Mouse (Mus musculus) forebrain, embryonic 11.5 days (tissue): ENCODE data around the gene Nos1. TPM values are rescaled to one million over a fixed set of nuclear protein-coding genes. Genes with fewer than 3 reads are reported as not detected.

Experiments
- ATAC-seq: fragments of 200-750 bp; cut with Nextera tagmentation; replicated peaks from 2 replicates; pipeline ENCODE4 v1.8.0; 2017; ENCODE audit warnings: moderate TSS enrichment; ENCODE audit not compliant: low FRiP score
- DNase-seq: peaks from one replicate; pipeline ENCODE4 v3.0.0-alpha.2; 2017; ENCODE audit warnings: low spot score
- H3K27ac ChIP-seq: fragments of 300-500 bp; sonication (generic); 2 replicates; pipeline ENCODE4 v1.5.1; 2014; ENCODE audit warnings: low read depth, low read length
- H3K27me3 ChIP-seq: fragments of 300-500 bp; sonication (generic); 2 replicates; pipeline ENCODE4 v1.6.1; 2014; ENCODE audit warnings: mild to moderate bottlenecking, low read length, mixed read lengths; ENCODE audit not compliant: control insufficient read depth, insufficient read depth
- H3K36me3 ChIP-seq: fragments of 300-500 bp; sonication (generic); 2 replicates; pipeline ENCODE4 v1.6.1; 2014; ENCODE audit warnings: mild to moderate bottlenecking, low read length, moderate library complexity, mixed read lengths; ENCODE audit not compliant: control insufficient read depth, insufficient read depth
- H3K4me1 ChIP-seq: fragments of 300-500 bp; sonication (generic); replicated peaks from 2 replicates; pipeline ENCODE4 v1.6.1; 2014; ENCODE audit warnings: low read length, mixed read lengths; ENCODE audit not compliant: control insufficient read depth, insufficient read depth
- H3K4me2 ChIP-seq: fragments of 300-500 bp; sonication (generic); 2 replicates; pipeline ENCODE4 v1.6.1; 2014; ENCODE audit warnings: low read depth, mild to moderate bottlenecking, low read length, moderate library complexity, mixed read lengths; ENCODE audit not compliant: severe bottlenecking
- H3K4me3 ChIP-seq: fragments of 300-500 bp; sonication (generic); 2 replicates; pipeline ENCODE4 v1.5.1; 2014; ENCODE audit warnings: low read depth, low read length
- H3K9ac ChIP-seq: fragments of 300-500 bp; sonication (generic); 2 replicates; pipeline ENCODE4 v1.6.1; 2014; ENCODE audit warnings: low read length
- H3K9me3 ChIP-seq: fragments of 300-500 bp; sonication (generic); 2 replicates; pipeline ENCODE4 v1.6.1; 2016; ENCODE audit warnings: low read length, mixed read lengths; ENCODE audit not compliant: control insufficient read depth
- WGBS: fragments of 180-500 bp; shearing (Covaris S2); extraction: QIAGEN DNeasy Blood & Tissue Kit; methylation state at CpG from one replicate; pipeline ENCODE4 v1.1.7; 2014; 5-methylcytosine and 5-hydroxymethylcytosine counted together
- polyA plus RNA-seq: library from polyadenylated mRNA; unstranded; fragments of >200 nt; fragmentation: Nextera tagmentation; extraction: Ambion mirVana; gene quantifications from 2 replicates; pipeline ENCODE4 v1.2.1, GENCODE M21; 2014

Nos1 gene
- polyA plus RNA-seq, 1 experiment from 2014 or later = 0.12 TPM

- no peaks in the 10 kb centered on the region for H3K27me3 ChIP-seq
- peaks cover 2% of the 10 kb centered on the region; the same call in 1 of the 2 replicates for H3K4me1 ChIP-seq
- H3K4me3 ChIP-seq = no peak overlapping the region
- WGBS = 61% methylated on average over 6 of the region's 6 CpGs
- H3K36me3 ChIP-seq = no peaks in the 10 kb centered on the region
- H3K9me3 ChIP-seq = no peaks in the 10 kb centered on the region
- H3K4me2 ChIP-seq = no peak overlapping the region
- ATAC-seq = no peak
- H3K9ac ChIP-seq = no peak overlapping the region
- no peak for DNase-seq
- H3K27ac ChIP-seq = no peak overlapping the region
Measured at GRCm38 (mm10) chr5:117781178-117781577, 346 bp downstream of the Nos1 start.

DNA sequence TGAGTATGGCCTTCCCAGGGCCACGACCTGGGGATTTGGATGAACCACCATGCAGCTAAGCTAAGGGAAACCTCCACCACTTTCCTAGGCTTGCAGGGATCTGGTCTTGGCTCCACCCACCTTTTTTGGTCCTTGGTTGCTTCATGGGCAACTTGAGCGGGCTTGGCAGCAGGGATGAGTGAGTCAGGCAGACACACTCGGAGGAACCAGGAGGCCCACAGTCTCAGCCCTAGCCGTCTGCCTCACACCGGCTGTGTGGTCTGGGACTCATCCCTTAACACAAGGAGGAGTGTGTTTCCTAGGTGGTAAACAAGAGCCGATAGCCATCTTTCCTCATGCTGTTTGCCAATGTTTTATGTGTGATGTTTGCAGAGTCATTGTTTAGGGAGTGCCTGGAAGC is 9.2 kb downstream of the Nos1 start:
- Histone ChIP-seq H3K4me1 (no peaks in the 10 kb centered on the region), H3K4me3 (no peak overlapping the region), H3K36me3 (no peaks in the 10 kb centered on the region), H3K9me3 (no peaks in the 10 kb centered on the region), H3K27ac (no peak overlapping the region), H3K27me3 (no peaks in the 10 kb centered on the region), H3K4me2 (no peak overlapping the region), H3K9ac (no peak overlapping the region)
- ATAC-seq (no peak), DNase-seq (no peak)
- 76% methylated on average over 6 of the region's 6 CpGs for WGBS

- DNase-seq = no peak
Measured at GRCm38 (mm10) chr5:117791875-117792274, 11.0 kb downstream of the Nos1 start.

GRCm38 (mm10) chr5:117800849-117801248 is 20.0 kb downstream of the Nos1 start:
- Histone ChIP-seq H3K4me3 (no peak overlapping the region), H3K27ac (no peak overlapping the region), H3K4me1 (no peaks in the 10 kb centered on the region), H3K9ac (no peak overlapping the region), H3K4me2 (no peak overlapping the region), H3K36me3 (no peaks in the 10 kb centered on the region), H3K9me3 (no peaks in the 10 kb centered on the region), H3K27me3 (no peaks in the 10 kb centered on the region)
- ATAC-seq = no peak
- WGBS = 84% methylated on average over 9 of the region's 9 CpGs
- no peak for DNase-seq

More at GRCm38 (mm10) chr5:117791875-117792274, 11.0 kb downstream of the Nos1 start:
- Histone ChIP-seq H3K4me2 (no peak overlapping the region), H3K27me3 (no peaks in the 10 kb centered on the region), H3K36me3 (no peaks in the 10 kb centered on the region), H3K27ac (no peak overlapping the region), H3K9me3 (no peaks in the 10 kb centered on the region), H3K9ac (no peak overlapping the region), H3K4me3 (no peak overlapping the region), H3K4me1 (no peaks in the 10 kb centered on the region)
- 87% methylated on average over 14 of the region's 14 CpGs for WGBS
- ATAC-seq = no peak

DNA sequence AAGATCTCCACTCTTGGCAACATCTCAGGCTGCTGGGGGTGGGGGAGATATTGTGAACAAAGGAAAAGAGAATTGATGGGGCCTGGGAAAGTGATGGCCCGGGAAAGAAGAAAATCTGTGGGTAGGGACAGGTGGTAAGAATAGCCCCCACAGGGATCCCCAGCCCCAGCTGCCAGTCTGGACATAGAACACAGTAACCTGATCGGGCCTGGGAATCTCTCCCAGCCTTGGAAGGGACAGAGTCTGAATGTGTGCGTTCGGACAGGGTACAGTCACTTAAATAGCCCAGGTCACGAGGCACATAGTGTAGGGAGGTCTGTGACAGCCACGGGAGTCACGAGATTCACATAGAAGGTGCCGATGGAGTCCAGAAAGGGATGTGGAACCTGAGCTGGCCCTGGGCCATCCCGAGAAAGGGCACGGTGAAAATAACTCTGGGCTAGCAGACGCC is 21.3 kb downstream of the Nos1 start:
- Histone ChIP-seq H3K9ac (no peak overlapping the region), H3K27me3 (no peaks in the 10 kb centered on the region), H3K27ac (no peak overlapping the region), H3K9me3 (no peaks in the 10 kb centered on the region), H3K36me3 (no peaks in the 10 kb centered on the region), H3K4me1 (no peaks in the 10 kb centered on the region), H3K4me2 (no peak overlapping the region), H3K4me3 (no peak overlapping the region)
- WGBS = 88% methylated on average over 11 of the region's 11 CpGs
- DNase-seq (no peak), ATAC-seq (no peak)

DNA sequence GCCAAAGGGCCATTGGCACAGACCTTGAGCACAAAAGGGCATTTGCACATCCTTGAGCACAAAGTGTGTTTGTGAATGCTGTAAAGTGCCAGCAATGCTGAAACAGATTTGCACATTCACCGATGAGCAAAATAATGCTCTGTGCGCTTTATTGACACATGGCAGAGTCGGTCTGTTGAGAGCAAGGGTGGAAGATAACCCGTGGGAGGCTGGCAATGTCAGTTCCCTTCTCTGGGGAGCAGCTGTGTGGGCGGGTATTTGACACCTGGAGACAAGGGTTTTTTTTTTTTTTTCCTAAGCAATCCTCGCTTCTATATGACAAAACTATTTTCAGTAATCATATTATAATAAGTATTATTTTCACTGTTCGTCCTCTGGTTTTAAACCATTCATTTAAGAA is 22.7 kb downstream of the Nos1 start:
- Histone ChIP-seq H3K27ac (no peak overlapping the region), H3K4me3 (no peak overlapping the region), H3K4me2 (no peak overlapping the region), H3K27me3 (no peaks in the 10 kb centered on the region), H3K9ac (no peak overlapping the region), H3K9me3 (no peaks in the 10 kb centered on the region), H3K36me3 (no peaks in the 10 kb centered on the region), H3K4me1 (no peaks in the 10 kb centered on the region)
- ATAC-seq = no peak
- DNase-seq = no peak
- WGBS = 82% methylated on average over 7 of the region's 7 CpGs

DNA sequence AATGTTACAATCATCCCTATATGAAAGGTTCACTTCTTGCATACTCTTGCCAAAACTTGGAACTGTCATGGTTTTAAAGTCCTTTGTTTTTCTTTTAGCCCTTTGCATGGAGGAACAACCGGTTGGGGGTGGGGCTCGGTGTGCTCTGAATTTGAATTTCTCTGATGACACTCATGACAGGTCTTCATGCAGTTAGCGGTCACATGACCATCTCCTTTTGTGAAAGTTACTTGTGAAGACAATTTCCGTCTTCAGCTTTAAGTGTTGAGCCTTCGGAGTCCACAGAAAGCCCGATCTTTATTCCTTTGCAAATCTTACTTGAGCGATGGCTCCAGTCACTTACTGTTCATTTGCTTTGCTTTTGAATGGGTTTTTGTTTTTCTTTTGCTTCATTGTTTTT is 30.1 kb downstream of the Nos1 start:
- Histone ChIP-seq H3K9ac (no peak overlapping the region), H3K9me3 (no peaks in the 10 kb centered on the region), H3K36me3 (no peaks in the 10 kb centered on the region), H3K27ac (no peak overlapping the region), H3K4me1 (no peaks in the 10 kb centered on the region), H3K4me3 (no peak overlapping the region), H3K27me3 (no peaks in the 10 kb centered on the region), H3K4me2 (no peak overlapping the region)
- 89% methylated on average over 7 of the region's 7 CpGs for WGBS
- ATAC-seq = no peak
- DNase-seq = no peak

DNA sequence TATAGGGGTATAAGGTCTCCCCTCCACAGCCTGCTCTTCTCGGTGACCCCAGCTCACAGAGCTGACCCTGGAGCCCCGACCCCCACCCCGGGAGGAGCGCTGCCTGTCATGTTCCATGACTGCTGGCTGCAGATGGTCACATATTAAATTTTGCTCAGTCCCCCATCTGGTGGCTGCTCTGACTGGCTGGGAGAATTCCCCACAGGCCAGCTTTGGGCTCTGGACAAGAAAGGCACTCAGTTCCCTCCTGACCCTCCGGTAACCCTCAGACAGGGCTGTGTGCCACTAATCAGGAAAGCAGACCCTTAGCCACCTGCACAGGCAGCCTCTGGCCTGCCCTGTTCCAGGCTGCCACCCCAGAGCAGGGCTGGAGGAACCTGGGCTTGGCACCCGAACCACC is 38.0 kb downstream of the Nos1 start:
- Histone ChIP-seq H3K27me3 (no peaks in the 10 kb centered on the region), H3K27ac (no peak overlapping the region), H3K9me3 (no peaks in the 10 kb centered on the region), H3K4me2 (no peak overlapping the region), H3K4me3 (no peak overlapping the region), H3K9ac (no peak overlapping the region), H3K4me1 (no peaks in the 10 kb centered on the region), H3K36me3 (no peaks in the 10 kb centered on the region)
- ATAC-seq (no peak), DNase-seq (no peak)
- 79% methylated on average over 6 of the region's 6 CpGs for WGBS

- H3K9me3 ChIP-seq = no peaks in the 10 kb centered on the region
- DNase-seq (no peak), ATAC-seq (no peak)
- H3K36me3 ChIP-seq = no peaks in the 10 kb centered on the region
- no peaks in the 10 kb centered on the region for H3K27me3 ChIP-seq
- no peak overlapping the region for H3K4me2 ChIP-seq
- no peak overlapping the region for H3K4me3 ChIP-seq
- 80% methylated on average over 7 of the region's 7 CpGs for WGBS
- H3K9ac ChIP-seq = no peak overlapping the region
- H3K4me1 ChIP-seq = no peaks in the 10 kb centered on the region
- H3K27ac ChIP-seq = no peak overlapping the region
Measured at GRCm38 (mm10) chr5:117820445-117820844, 39.6 kb downstream of the Nos1 start.
